Mouse (Mus musculus): ENCODE results near the gene Rab36. TPM values are rescaled to one million over a fixed set of nuclear protein-coding genes. Genes with fewer than 3 reads are reported as not detected.

The Rab36 gene
- polyA plus RNA-seq, 1 experiment, result 1.4 TPM

GRCm38 (mm10) chr10:75001391-75001790, 35.5 kb upstream of the Rab36 start:
- no peaks in the 10 kb centered on the region for H3K36me3 ChIP-seq (ENCODE audit: control insufficient read depth, insufficient read depth, low read length)
- 97% methylated on average over 8 of the region's 8 CpGs for WGBS

GRCm38 (mm10) chr10:75004067-75004466, 32.8 kb upstream of the Rab36 start:
- DNase-seq, result no peak
- H3K4me1 ChIP-seq (replicated peaks; ENCODE audit: control insufficient read depth, insufficient read depth, low read length), result no peaks in the 10 kb centered on the region
- H3K36me3 ChIP-seq (ENCODE audit: control insufficient read depth, insufficient read depth, low read length), result no peaks in the 10 kb centered on the region

More at GRCm38 (mm10) chr10:75001391-75001790, 35.5 kb upstream of the Rab36 start:
- Histone ChIP-seq H3K4me1 (replicated peaks; ENCODE audit: control insufficient read depth, insufficient read depth, low read length) (no peaks in the 10 kb centered on the region), H3K27me3 (ENCODE audit: control insufficient read depth, insufficient read depth, low read length) (no peaks in the 10 kb centered on the region), H3K4me3 (ENCODE audit: control insufficient read depth, insufficient read depth, low read length) (no peak overlapping the region), H3K27ac (ENCODE audit: control insufficient read depth, insufficient read depth, low read length) (no peak overlapping the region)
- DNase-seq, result no peak
- TF ChIP-seq CTCF (IDR thresholded peaks at IDR 0.05; ENCODE audit: borderline replicate concordance, control insufficient read depth, extremely low read depth, insufficient read depth, low read length, poor library complexity) (no peak), POLR2A (IDR thresholded peaks at IDR 0.05; ENCODE audit: control insufficient read depth, extremely low read depth, insufficient read depth, low read length, poor library complexity) (no peak)

GRCm38 (mm10) chr10:75006889-75007662, 29.8 kb upstream of the Rab36 start:
- H3K27me3 ChIP-seq (ENCODE audit: control insufficient read depth, insufficient read depth, low read length), result no peaks in the 10 kb centered on the region
- no peaks in the 10 kb centered on the region for H3K36me3 ChIP-seq (ENCODE audit: control insufficient read depth, insufficient read depth, low read length)
- no peak for DNase-seq
- WGBS, result 86% methylated on average over 8 of the region's 8 CpGs
- TF ChIP-seq CTCF (IDR thresholded peaks at IDR 0.05; ENCODE audit: borderline replicate concordance, control insufficient read depth, extremely low read depth, insufficient read depth, low read length, poor library complexity) (no peak), POLR2A (IDR thresholded peaks at IDR 0.05; ENCODE audit: control insufficient read depth, extremely low read depth, insufficient read depth, low read length, poor library complexity) (no peak)
- no peak overlapping the region for H3K27ac ChIP-seq (ENCODE audit: control insufficient read depth, insufficient read depth, low read length)
- no peak overlapping the region for H3K4me3 ChIP-seq (ENCODE audit: control insufficient read depth, insufficient read depth, low read length)
- H3K4me1 ChIP-seq (replicated peaks; ENCODE audit: control insufficient read depth, insufficient read depth, low read length), result no peaks in the 10 kb centered on the region

More at GRCm38 (mm10) chr10:75004067-75004466, 32.8 kb upstream of the Rab36 start:
- Histone ChIP-seq H3K27ac (ENCODE audit: control insufficient read depth, insufficient read depth, low read length) (no peak overlapping the region), H3K4me3 (ENCODE audit: control insufficient read depth, insufficient read depth, low read length) (no peak overlapping the region), H3K27me3 (ENCODE audit: control insufficient read depth, insufficient read depth, low read length) (no peaks in the 10 kb centered on the region)
- WGBS, result 81% methylated on average over 3 of the region's 3 CpGs
- no peak for TF ChIP-seq POLR2A (IDR thresholded peaks at IDR 0.05; ENCODE audit: control insufficient read depth, extremely low read depth, insufficient read depth, low read length, poor library complexity)
- TF ChIP-seq CTCF (IDR thresholded peaks at IDR 0.05; ENCODE audit: borderline replicate concordance, control insufficient read depth, extremely low read depth, insufficient read depth, low read length, poor library complexity), result no peak

GRCm38 (mm10) chr10:75010704-75011103, 26.2 kb upstream of the Rab36 start:
- Histone ChIP-seq H3K27me3 (ENCODE audit: control insufficient read depth, insufficient read depth, low read length) (no peaks in the 10 kb centered on the region), H3K4me3 (ENCODE audit: control insufficient read depth, insufficient read depth, low read length) (no peak overlapping the region), H3K36me3 (ENCODE audit: control insufficient read depth, insufficient read depth, low read length) (no peaks in the 10 kb centered on the region), H3K4me1 (replicated peaks; ENCODE audit: control insufficient read depth, insufficient read depth, low read length) (no peaks in the 10 kb centered on the region), H3K27ac (ENCODE audit: control insufficient read depth, insufficient read depth, low read length) (no peak overlapping the region)
- TF ChIP-seq POLR2A (IDR thresholded peaks at IDR 0.05; ENCODE audit: control insufficient read depth, extremely low read depth, insufficient read depth, low read length, poor library complexity) (no peak), CTCF (IDR thresholded peaks at IDR 0.05; ENCODE audit: borderline replicate concordance, control insufficient read depth, extremely low read depth, insufficient read depth, low read length, poor library complexity) (no peak)
- no peak for DNase-seq
- WGBS, result 96% methylated on average over 15 of the region's 15 CpGs

GRCm38 (mm10) chr10:75015465-75015864, 21.4 kb upstream of the Rab36 start:
- TF ChIP-seq POLR2A (IDR thresholded peaks at IDR 0.05; ENCODE audit: control insufficient read depth, extremely low read depth, insufficient read depth, low read length, poor library complexity) (no peak), CTCF (IDR thresholded peaks at IDR 0.05; ENCODE audit: borderline replicate concordance, control insufficient read depth, extremely low read depth, insufficient read depth, low read length, poor library complexity) (no peak)
- WGBS, result 81% methylated on average over 14 of the region's 14 CpGs
- H3K27me3 ChIP-seq (ENCODE audit: control insufficient read depth, insufficient read depth, low read length), result no peaks in the 10 kb centered on the region
- H3K4me3 ChIP-seq (ENCODE audit: control insufficient read depth, insufficient read depth, low read length), result no peak overlapping the region
- H3K27ac ChIP-seq (ENCODE audit: control insufficient read depth, insufficient read depth, low read length), result no peak overlapping the region
- DNase-seq, result no peak
- H3K4me1 ChIP-seq (replicated peaks; ENCODE audit: control insufficient read depth, insufficient read depth, low read length), result no peaks in the 10 kb centered on the region
- H3K36me3 ChIP-seq (ENCODE audit: control insufficient read depth, insufficient read depth, low read length), result no peaks in the 10 kb centered on the region

GRCm38 (mm10) chr10:75016481-75016880, 20.4 kb upstream of the Rab36 start:
- Histone ChIP-seq H3K27ac (ENCODE audit: control insufficient read depth, insufficient read depth, low read length) (no peak overlapping the region), H3K27me3 (ENCODE audit: control insufficient read depth, insufficient read depth, low read length) (no peaks in the 10 kb centered on the region), H3K4me3 (ENCODE audit: control insufficient read depth, insufficient read depth, low read length) (no peak overlapping the region), H3K36me3 (ENCODE audit: control insufficient read depth, insufficient read depth, low read length) (no peaks in the 10 kb centered on the region), H3K4me1 (replicated peaks; ENCODE audit: control insufficient read depth, insufficient read depth, low read length) (no peaks in the 10 kb centered on the region)
- WGBS, result 94% methylated on average over 4 of the region's 4 CpGs
- TF ChIP-seq CTCF (IDR thresholded peaks at IDR 0.05; ENCODE audit: borderline replicate concordance, control insufficient read depth, extremely low read depth, insufficient read depth, low read length, poor library complexity) (no peak), POLR2A (IDR thresholded peaks at IDR 0.05; ENCODE audit: control insufficient read depth, extremely low read depth, insufficient read depth, low read length, poor library complexity) (no peak)
- no peak for DNase-seq
